Mouse (Mus musculus): ENCODE results near the gene Dnlz. TPM values are rescaled to one million over a fixed set of nuclear protein-coding genes. Genes with fewer than 3 reads are reported as not detected.
A peak's percentile ranks its signal among the peaks of the same experiment; 100 is the strongest.

The Dnlz gene
- polyA plus RNA-seq, 2 experiments = 7.0 to 7.6 TPM

DNA sequence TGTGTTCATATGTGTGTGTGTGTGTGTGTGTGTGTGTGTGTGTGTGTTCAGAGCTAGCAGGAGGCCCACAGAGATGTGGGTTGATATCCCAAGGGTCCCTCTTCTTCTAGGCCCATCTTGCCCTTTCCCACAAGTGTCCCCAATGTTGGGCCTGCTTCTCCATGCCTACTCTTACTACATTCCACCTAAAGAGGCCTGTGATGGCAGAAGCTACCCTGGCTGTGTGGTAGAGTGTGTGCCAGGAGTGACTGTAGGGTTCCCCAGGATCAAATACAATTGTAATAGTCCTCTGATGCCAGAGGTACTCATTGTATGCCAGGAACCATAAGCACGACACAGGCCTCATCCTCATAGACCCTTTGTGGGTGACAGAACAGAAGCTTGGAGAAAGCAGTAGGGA, 38.5 kb downstream of the Dnlz start:
- Histone ChIP-seq H3K9me3 (ENCODE audit: control insufficient read depth, low read length) (no peaks in the 10 kb centered on the region), H3K4me3 (ENCODE audit: insufficient read depth in 1 of 2, low read depth in 2 of 2, low read length in 2 of 2) (no peak overlapping the region), H3K4me1 (replicated peaks; ENCODE audit: control insufficient read depth in 2 of 2, insufficient read depth in 2 of 2, low read length in 1 of 2) (no peaks in the 10 kb centered on the region), H3K4me2 (ENCODE audit: low read depth) (no peak overlapping the region), H3K9ac (replicated peaks) (no peak overlapping the region), H3K36me3 (replicated peaks; ENCODE audit: control insufficient read depth, insufficient read depth, low read depth) (no peaks in the 10 kb centered on the region), H3K27ac (no peak overlapping the region), H3K27me3 (ENCODE audit: control insufficient read depth, insufficient read depth, low read length) (no peaks in the 10 kb centered on the region)
- no peak for DNase-seq (ENCODE audit: low read depth in 3 of 3, low spot score in 3 of 3)
- no peak for TF ChIP-seq EP300 (IDR thresholded peaks at IDR 0.05; ENCODE audit: low read depth)
- TF ChIP-seq CTCF (IDR thresholded peaks at IDR 0.05; ENCODE audit: low read depth) = no peak
- 77% methylated on average over 1 of the region's 1 CpGs for WGBS (ENCODE audit: insufficient replicate concordance)
- no peak for ATAC-seq (ENCODE audit: insufficient read depth)

DNA sequence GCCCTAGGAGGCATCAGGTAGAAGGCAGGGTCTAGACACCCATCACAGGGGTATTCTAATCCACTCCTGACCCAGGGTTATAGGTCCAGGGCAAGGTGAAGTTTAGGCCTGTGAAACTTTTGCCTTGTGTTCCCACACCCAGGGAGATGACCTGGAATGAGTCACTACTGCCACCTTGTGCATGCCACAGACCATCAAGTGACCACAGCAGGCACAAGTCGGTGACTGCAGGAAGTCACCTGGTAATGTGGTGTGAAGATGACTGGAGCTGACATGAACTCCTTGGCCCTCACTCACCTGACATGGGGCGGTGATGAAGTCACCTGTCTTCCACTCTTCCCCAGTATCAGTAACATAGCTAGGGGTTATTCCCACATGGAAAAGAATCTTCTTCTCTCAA, 39.1 kb downstream of the Dnlz start:
- WGBS (ENCODE audit: insufficient replicate concordance) = 42% methylated on average over 2 of the region's 2 CpGs
- no peak overlapping the region for H3K4me2 ChIP-seq (ENCODE audit: low read depth)
- H3K4me3 ChIP-seq (ENCODE audit: insufficient read depth in 1 of 2, low read depth in 2 of 2, low read length in 2 of 2) = no peak overlapping the region
- no peaks in the 10 kb centered on the region for H3K4me1 ChIP-seq (replicated peaks; ENCODE audit: control insufficient read depth in 2 of 2, insufficient read depth in 2 of 2, low read length in 1 of 2)
- H3K27me3 ChIP-seq (ENCODE audit: control insufficient read depth, insufficient read depth, low read length) = no peaks in the 10 kb centered on the region
- H3K9me3 ChIP-seq (ENCODE audit: control insufficient read depth, low read length) = no peaks in the 10 kb centered on the region
- no peak overlapping the region for H3K27ac ChIP-seq
- DNase-seq (ENCODE audit: low read depth in 3 of 3, low spot score in 3 of 3) (no peak), ATAC-seq (ENCODE audit: insufficient read depth) (no peak)
- H3K36me3 ChIP-seq (replicated peaks; ENCODE audit: control insufficient read depth, insufficient read depth, low read depth) = no peaks in the 10 kb centered on the region
- TF ChIP-seq CTCF (IDR thresholded peaks at IDR 0.05; ENCODE audit: low read depth) (peak; percentile 43), EP300 (IDR thresholded peaks at IDR 0.05; ENCODE audit: low read depth) (no peak)
- H3K9ac ChIP-seq (replicated peaks) = no peak overlapping the region

DNA sequence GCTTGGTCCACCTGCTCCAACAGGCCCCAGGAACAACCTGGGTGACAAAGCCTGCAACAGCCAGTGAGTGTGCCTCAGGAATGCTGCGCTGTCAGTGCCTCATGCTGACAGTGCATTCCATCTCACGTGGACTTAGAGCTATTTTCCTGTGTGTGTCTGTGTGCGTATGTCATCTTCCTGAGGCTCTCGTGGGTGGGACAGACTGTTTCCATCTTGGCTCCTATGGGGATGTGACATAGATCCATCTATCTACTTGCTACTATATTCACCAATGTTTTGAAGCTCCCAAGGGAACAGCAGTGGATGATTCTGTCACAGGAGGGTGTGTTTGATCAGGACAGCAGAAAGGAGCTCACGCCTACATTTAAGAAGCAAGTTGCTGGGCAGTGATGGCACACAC, 40.0 kb downstream of the Dnlz start:
- no peak overlapping the region for H3K4me2 ChIP-seq (ENCODE audit: low read depth)
- no peaks in the 10 kb centered on the region for H3K9me3 ChIP-seq (ENCODE audit: control insufficient read depth, low read length)
- no peak for ATAC-seq (ENCODE audit: insufficient read depth)
- H3K27ac ChIP-seq = no peak overlapping the region
- 37% methylated on average over 5 of the region's 5 CpGs for WGBS (ENCODE audit: insufficient replicate concordance)
- no peaks in the 10 kb centered on the region for H3K36me3 ChIP-seq (replicated peaks; ENCODE audit: control insufficient read depth, insufficient read depth, low read depth)
- no peak for TF ChIP-seq EP300 (IDR thresholded peaks at IDR 0.05; ENCODE audit: low read depth)
- TF ChIP-seq CTCF (IDR thresholded peaks at IDR 0.05; ENCODE audit: low read depth) = no peak
- no peak for DNase-seq (ENCODE audit: low read depth in 3 of 3, low spot score in 3 of 3)
- no peak overlapping the region for H3K9ac ChIP-seq (replicated peaks)
- H3K27me3 ChIP-seq (ENCODE audit: control insufficient read depth, insufficient read depth, low read length) = no peaks in the 10 kb centered on the region
- no peak overlapping the region for H3K4me3 ChIP-seq (ENCODE audit: insufficient read depth in 1 of 2, low read depth in 2 of 2, low read length in 2 of 2)
- H3K4me1 ChIP-seq (replicated peaks; ENCODE audit: control insufficient read depth in 2 of 2, insufficient read depth in 2 of 2, low read length in 1 of 2) = no peaks in the 10 kb centered on the region

DNA sequence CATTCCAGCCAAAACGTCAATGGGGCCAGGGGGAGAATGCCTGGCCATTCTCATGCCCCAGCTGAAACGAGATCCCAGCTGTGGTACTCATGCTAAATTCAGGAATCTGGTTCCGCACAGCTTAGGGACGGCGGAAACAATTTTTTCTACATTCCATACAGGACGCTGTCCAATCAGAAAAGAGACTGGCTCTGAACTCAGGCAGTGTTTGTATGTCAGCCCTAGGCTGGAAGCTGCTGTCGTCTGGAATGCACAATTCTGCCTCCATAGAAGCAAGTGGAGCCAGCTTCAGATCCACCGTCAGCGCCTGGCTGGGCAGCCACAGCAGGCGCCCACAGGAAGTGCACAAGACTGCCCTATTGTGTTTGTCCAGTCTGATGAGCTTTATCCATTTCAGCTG, 42.2 kb downstream of the Dnlz start:
- TF ChIP-seq CTCF (IDR thresholded peaks at IDR 0.05; ENCODE audit: low read depth) (no peak), EP300 (IDR thresholded peaks at IDR 0.05; ENCODE audit: low read depth) (no peak)
- no peak overlapping the region for H3K4me2 ChIP-seq (ENCODE audit: low read depth)
- H3K27ac ChIP-seq = no peak overlapping the region
- no peaks in the 10 kb centered on the region for H3K4me1 ChIP-seq (replicated peaks; ENCODE audit: control insufficient read depth in 2 of 2, insufficient read depth in 2 of 2, low read length in 1 of 2)
- no peaks in the 10 kb centered on the region for H3K9me3 ChIP-seq (ENCODE audit: control insufficient read depth, low read length)
- no peak overlapping the region for H3K9ac ChIP-seq (replicated peaks)
- H3K27me3 ChIP-seq (ENCODE audit: control insufficient read depth, insufficient read depth, low read length) = no peaks in the 10 kb centered on the region
- WGBS (ENCODE audit: insufficient replicate concordance) = 51% methylated on average over 10 of the region's 10 CpGs
- no peak for DNase-seq (ENCODE audit: low read depth in 3 of 3, low spot score in 3 of 3)
- no peak for ATAC-seq (ENCODE audit: insufficient read depth)
- no peak overlapping the region for H3K4me3 ChIP-seq (ENCODE audit: insufficient read depth in 1 of 2, low read depth in 2 of 2, low read length in 2 of 2)
- no peaks in the 10 kb centered on the region for H3K36me3 ChIP-seq (replicated peaks; ENCODE audit: control insufficient read depth, insufficient read depth, low read depth)

DNA sequence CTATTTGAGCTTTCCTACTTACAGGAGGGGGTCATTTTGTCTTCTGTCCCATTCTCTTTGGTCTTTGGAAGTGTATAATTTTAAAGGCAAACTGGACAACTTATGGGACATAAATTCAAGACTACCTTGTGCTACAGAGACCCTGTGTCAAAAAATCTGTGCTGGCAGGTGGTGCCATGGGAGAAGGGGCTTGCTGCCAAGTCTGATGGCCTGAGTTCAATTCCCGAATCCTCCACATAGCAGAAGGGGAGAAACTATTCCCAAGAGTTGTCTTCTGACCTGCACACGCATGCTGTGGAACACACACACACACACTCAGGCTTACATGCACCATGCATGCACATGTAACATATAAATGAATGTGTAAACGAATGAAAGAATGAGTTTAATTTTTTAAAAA, 45.2 kb downstream of the Dnlz start:
- Histone ChIP-seq H3K9me3 (ENCODE audit: control insufficient read depth, low read length) (no peaks in the 10 kb centered on the region), H3K27ac (no peak overlapping the region), H3K4me3 (ENCODE audit: insufficient read depth in 1 of 2, low read depth in 2 of 2, low read length in 2 of 2) (no peak overlapping the region), H3K4me1 (replicated peaks; ENCODE audit: control insufficient read depth in 2 of 2, insufficient read depth in 2 of 2, low read length in 1 of 2) (no peaks in the 10 kb centered on the region), H3K36me3 (replicated peaks; ENCODE audit: control insufficient read depth, insufficient read depth, low read depth) (no peaks in the 10 kb centered on the region), H3K4me2 (ENCODE audit: low read depth) (no peak overlapping the region), H3K9ac (replicated peaks) (no peak overlapping the region), H3K27me3 (ENCODE audit: control insufficient read depth, insufficient read depth, low read length) (no peaks in the 10 kb centered on the region)
- ATAC-seq (ENCODE audit: insufficient read depth) (no peak), DNase-seq (ENCODE audit: low read depth in 3 of 3, low spot score in 3 of 3) (no peak)
- WGBS (ENCODE audit: insufficient replicate concordance) = 51% methylated on average over 3 of the region's 3 CpGs
- TF ChIP-seq CTCF (IDR thresholded peaks at IDR 0.05; ENCODE audit: low read depth) (no peak), EP300 (IDR thresholded peaks at IDR 0.05; ENCODE audit: low read depth) (no peak)

Data from liver, embryonic 14.5 days (tissue).